Mouse (Mus musculus): ENCODE data around the gene Tpte. TPM values are rescaled to one million over a fixed set of nuclear protein-coding genes. Genes with fewer than 3 reads are reported as not detected.

The Tpte gene
- polyA plus RNA-seq, 1 experiment from 2014 or later: not detected

GRCm38 (mm10) chr8:22410688-22411281 lies 127.5 kb downstream of the Tpte start:
- Histone ChIP-seq H3K36me3 (peaks cover 5% of the 10 kb centered on the region), H3K4me2 (peak overlapping the region; percentile 85), H3K27ac (peak overlapping the region; percentile 85), H3K9ac (peak overlapping the region; percentile 89), H3K4me3 (peak overlapping the region; percentile 71), H3K27me3 (0 out of 2 replicates have a peak, but pooled peaks cover 5% of the 10 kb centered on the region), H3K9me3 (no peaks in the 10 kb centered on the region), H3K4me1 (replicated peaks) (peaks cover 23% of the 10 kb centered on the region)
- peak; percentile 65 for ATAC-seq (ENCODE audit: low FRiP score)
- WGBS: 16% methylated on average over 16 of the region's 16 CpGs

DNA sequence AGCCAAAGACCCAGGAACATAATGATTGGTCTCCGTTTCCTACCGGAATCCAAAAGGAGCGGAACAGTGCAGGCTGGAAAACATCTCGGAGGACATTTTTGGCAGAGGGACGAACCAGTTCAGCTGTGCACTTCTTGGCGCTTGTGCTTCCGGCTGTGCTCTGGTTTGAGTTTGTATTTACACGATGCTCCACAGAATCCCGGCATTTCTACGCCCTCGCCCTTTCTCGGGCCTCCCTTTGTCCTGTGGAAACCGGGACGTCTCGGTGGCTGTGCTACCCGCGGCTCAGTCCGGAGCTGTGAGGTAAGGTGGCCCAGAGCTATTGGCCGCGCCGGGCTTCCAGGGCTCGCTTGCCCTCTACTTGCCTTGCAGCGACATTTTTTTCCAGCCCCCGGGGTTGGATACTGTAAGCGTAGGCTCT lies 128.1 kb downstream of the Tpte start, which contains the start of gene Mrps31:
Mrps31 (plus strand) TSS at position 80 of the 421 bp plus-strand sequence.
- H3K9ac ChIP-seq: peak within 1 kb of the TSS; percentile 89
- peak within 1 kb of the TSS; percentile 85 for H3K27ac ChIP-seq
- 0 out of 2 replicates have a peak, but pooled peaks cover 5% of the 10 kb centered on the region for H3K27me3 ChIP-seq
- H3K4me2 ChIP-seq: peak within 1 kb of the TSS; percentile 85
- under 1% methylated on average over 25 of the region's 25 CpGs for WGBS
- H3K9me3 ChIP-seq: no peaks in the 10 kb centered on the region
- ATAC-seq (ENCODE audit: low FRiP score): peak; percentile 95
- H3K4me3 ChIP-seq: peak within 1 kb of the TSS; percentile 71
- peaks cover 11% of the 10 kb centered on the region for H3K36me3 ChIP-seq
- H3K4me1 ChIP-seq (replicated peaks): peaks cover 23% of the 10 kb centered on the region

GRCm38 (mm10) chr8:22411971-22412370 lies 128.7 kb downstream of the Tpte start:
- H3K27me3 ChIP-seq: 0 out of 2 replicates have a peak, but pooled peaks cover 5% of the 10 kb centered on the region
- 26% methylated on average over 8 of the region's 8 CpGs for WGBS
- peak overlapping the region; percentile 85 for H3K4me2 ChIP-seq
- no peak overlapping the region for H3K27ac ChIP-seq
- H3K4me3 ChIP-seq: peak overlapping the region; percentile 71
- H3K9ac ChIP-seq: peak overlapping the region; percentile 89
- no peaks in the 10 kb centered on the region for H3K9me3 ChIP-seq
- H3K36me3 ChIP-seq: peaks cover 12% of the 10 kb centered on the region
- no peak for ATAC-seq (ENCODE audit: low FRiP score)
- H3K4me1 ChIP-seq (replicated peaks): peaks cover 23% of the 10 kb centered on the region

Other genes with a start within 250 kb of the Tpte start
- 1.6 and 1.7 TPM in 2 replicates for gene Atp7b, start 223.1 kb upstream of the Tpte start, polyA plus RNA-seq (2015; fragmentation: Nextera tagmentation; extraction: Ambion mirVana)
- 33.8 and 37.2 TPM in 2 replicates for gene Alg11, start 222.7 kb upstream of the Tpte start, polyA plus RNA-seq (2015; fragmentation: Nextera tagmentation; extraction: Ambion mirVana)
- 0.56 and 1.3 TPM in 2 replicates for gene Nek5, start 158.4 kb upstream of the Tpte start, polyA plus RNA-seq (2015; fragmentation: Nextera tagmentation; extraction: Ambion mirVana)
- gene Nek3, start 117.0 kb upstream of the Tpte start, polyA plus RNA-seq (2015; fragmentation: Nextera tagmentation; extraction: Ambion mirVana): 9.5 and 10.4 TPM in 2 replicates
- gene Ckap2, start 97.6 kb upstream of the Tpte start, polyA plus RNA-seq (2015; fragmentation: Nextera tagmentation; extraction: Ambion mirVana): 16.9 and 19.1 TPM in 2 replicates
- 42.1 and 42.3 TPM in 2 replicates for gene Vps36, start 90.6 kb upstream of the Tpte start, polyA plus RNA-seq (2015; fragmentation: Nextera tagmentation; extraction: Ambion mirVana)
- 8.3 and 8.5 TPM in 2 replicates for gene Thsd1, start 56.1 kb upstream of the Tpte start, polyA plus RNA-seq (2015; fragmentation: Nextera tagmentation; extraction: Ambion mirVana)
- 8.8 TPM in 2 replicates for gene Slc25a15, start 115.2 kb downstream of the Tpte start, polyA plus RNA-seq (2015; fragmentation: Nextera tagmentation; extraction: Ambion mirVana)
- gene Mrps31, start 127.9 kb downstream of the Tpte start, polyA plus RNA-seq (2015; fragmentation: Nextera tagmentation; extraction: Ambion mirVana): 33.8 and 34.2 TPM in 2 replicates

Data from hindbrain, embryonic 13.5 days (tissue).